Mouse (Mus musculus) limb, embryonic 14.5 days (tissue): Measurements from ENCODE around the gene Sema5a. TPM values are rescaled to one million over a fixed set of nuclear protein-coding genes. Genes with fewer than 3 reads are reported as not detected.

Experiments used
- ATAC-seq: fragments of 200-750 bp; cut with Nextera tagmentation; 2 replicates; pipeline ENCODE4 v1.8.0; 2017; ENCODE audit warnings: low read depth, moderate number of reproducible peaks, moderate TSS enrichment; ENCODE audit not compliant: low FRiP score
- DNase-seq: peaks from one replicate; pipeline ENCODE4 v3.0.0-alpha.2; 2015; ENCODE audit warnings: low spot score
- H3K27ac ChIP-seq: fragments of 300-500 bp; sonication (generic); replicated peaks from 2 replicates; pipeline ENCODE4 v1.5.1; 2014; ENCODE audit warnings: low read depth, mild to moderate bottlenecking, low read length, moderate library complexity, mixed read lengths
- H3K27me3 ChIP-seq: fragments of 300-500 bp; sonication (generic); 2 replicates; pipeline ENCODE4 v1.6.1; 2014; ENCODE audit warnings: low read length, mixed read lengths; ENCODE audit not compliant: control insufficient read depth, insufficient read depth
- H3K36me3 ChIP-seq: fragments of 300-500 bp; sonication (generic); 2 replicates; pipeline ENCODE4 v1.6.1; 2014; ENCODE audit warnings: mild to moderate bottlenecking, low read length, moderate library complexity, mixed read lengths; ENCODE audit not compliant: control insufficient read depth, insufficient read depth
- H3K4me1 ChIP-seq: fragments of 300-500 bp; sonication (generic); 2 replicates; pipeline ENCODE4 v1.6.1; 2014; ENCODE audit warnings: antibody characterized with exemption, low read length, mixed read lengths; ENCODE audit not compliant: control insufficient read depth, insufficient read depth
- H3K4me2 ChIP-seq: fragments of 300-500 bp; sonication (generic); replicated peaks from 2 replicates; pipeline ENCODE4 v1.6.1; 2014; ENCODE audit warnings: low read depth, mild to moderate bottlenecking, low read length, moderate library complexity; ENCODE audit not compliant: severe bottlenecking
- H3K4me3 ChIP-seq: fragments of 300-500 bp; sonication (generic); replicated peaks from 2 replicates; pipeline ENCODE4 v1.5.1; 2014; ENCODE audit warnings: low read length
- H3K9ac ChIP-seq: fragments of 300-500 bp; sonication (generic); 2 replicates; pipeline ENCODE4 v1.6.1; 2014; ENCODE audit warnings: mild to moderate bottlenecking, low read depth, low read length, moderate library complexity; ENCODE audit not compliant: severe bottlenecking
- H3K9me3 ChIP-seq: fragments of 300-500 bp; sonication (generic); 2 replicates; pipeline ENCODE4 v1.6.1; 2016; ENCODE audit warnings: low read length; ENCODE audit not compliant: control insufficient read depth
- POLR2A ChIP-seq: fragments of 200-500 bp; IDR thresholded peaks from 2 replicates; pipeline ENCODE4 v1.8.0; 2012; ENCODE audit warnings: inconsistent platforms, mild to moderate bottlenecking, moderate library complexity, borderline replicate concordance; ENCODE audit not compliant: insufficient read depth, insufficient read length; ENCODE audit errors: extremely low read depth
- WGBS: fragments of 180-500 bp; shearing (Covaris S2); extraction: QIAGEN DNeasy Blood & Tissue Kit; methylation state at CpG from one replicate; pipeline ENCODE4 v1.1.7; 2014; 5-methylcytosine and 5-hydroxymethylcytosine counted together
- polyA plus RNA-seq, 2 experiments: library from polyadenylated mRNA; depleted of rRNA in 1 of 2; stranded (reverse) in 1 of 2; unstranded in 1 of 2; fragments of >200 nt; fragmentation: Nextera tagmentation in 1 of 2; extraction: Ambion mirVana in 1 of 2; gene quantifications; 2 replicates each; pipeline versions ENCODE4 v1.2.1 to v1.2.3; 2012 to 2014

Gene Sema5a
- polyA plus RNA-seq, 2 experiments, result 33.0 to 36.6 TPM

DNA sequence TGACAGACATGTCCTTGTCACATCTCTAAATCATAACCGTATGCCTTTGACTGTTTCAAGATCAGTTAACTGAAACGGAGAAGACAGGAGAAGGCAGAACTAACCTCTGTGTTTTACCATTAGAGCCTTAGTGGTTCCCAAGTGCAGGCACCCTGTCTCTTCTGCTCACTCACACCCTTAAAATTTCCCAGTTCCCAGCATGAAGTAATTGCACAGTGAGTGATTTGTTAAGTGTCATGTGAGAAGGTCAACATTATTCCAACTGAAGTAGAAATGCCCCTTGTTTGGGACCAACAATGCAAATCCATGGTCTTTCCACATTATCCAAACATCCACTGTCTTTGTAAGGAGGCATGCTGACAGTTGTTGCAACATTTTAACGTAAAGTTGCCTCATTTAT lies 409.4 kb downstream of the Sema5a start:
- 34% methylated on average over 3 of the region's 3 CpGs for WGBS
- Histone ChIP-seq H3K4me1 (no peaks in the 10 kb centered on the region), H3K27ac (no peak overlapping the region), H3K27me3 (no peaks in the 10 kb centered on the region), H3K9ac (no peak overlapping the region), H3K4me3 (no peak overlapping the region), H3K4me2 (no peak overlapping the region), H3K36me3 (no peaks in the 10 kb centered on the region), H3K9me3 (no peaks in the 10 kb centered on the region)
- TF ChIP-seq POLR2A, result no peak
- ATAC-seq (no peak), DNase-seq (no peak)

- H3K27ac ChIP-seq, result no peak overlapping the region
- no peak for ATAC-seq
- WGBS, result 49% methylated on average over 4 of the region's 4 CpGs
Observed at GRCm38 (mm10) chr15:32656017-32656416, 411.4 kb downstream of the Sema5a start.

GRCm38 (mm10) chr15:32676446-32676845 lies 431.8 kb downstream of the Sema5a start:
- no peak overlapping the region for H3K9ac ChIP-seq
- 89% methylated on average over 1 of the region's 1 CpGs for WGBS
- H3K4me1 ChIP-seq, result no peaks in the 10 kb centered on the region
- H3K4me2 ChIP-seq, result no peak overlapping the region
- ATAC-seq, result no peak
- no peaks in the 10 kb centered on the region for H3K9me3 ChIP-seq
- H3K27me3 ChIP-seq, result no peaks in the 10 kb centered on the region
- peaks cover 19% of the 10 kb centered on the region for H3K36me3 ChIP-seq
- no peak overlapping the region for H3K4me3 ChIP-seq
- DNase-seq, result peak; percentile 26
- TF ChIP-seq POLR2A, result no peak
- no peak overlapping the region for H3K27ac ChIP-seq

More at GRCm38 (mm10) chr15:32656017-32656416, 411.4 kb downstream of the Sema5a start:
- TF ChIP-seq POLR2A, result no peak
- DNase-seq, result peak; percentile 59
- no peaks in the 10 kb centered on the region for H3K36me3 ChIP-seq
- no peak overlapping the region for H3K4me2 ChIP-seq
- H3K27me3 ChIP-seq, result no peaks in the 10 kb centered on the region
- no peaks in the 10 kb centered on the region for H3K9me3 ChIP-seq
- H3K4me1 ChIP-seq, result no peaks in the 10 kb centered on the region
- no peak overlapping the region for H3K9ac ChIP-seq
- no peak overlapping the region for H3K4me3 ChIP-seq

- DNase-seq, result no peak
Observed at GRCm38 (mm10) chr15:32685152-32685551, 440.5 kb downstream of the Sema5a start.

DNA sequence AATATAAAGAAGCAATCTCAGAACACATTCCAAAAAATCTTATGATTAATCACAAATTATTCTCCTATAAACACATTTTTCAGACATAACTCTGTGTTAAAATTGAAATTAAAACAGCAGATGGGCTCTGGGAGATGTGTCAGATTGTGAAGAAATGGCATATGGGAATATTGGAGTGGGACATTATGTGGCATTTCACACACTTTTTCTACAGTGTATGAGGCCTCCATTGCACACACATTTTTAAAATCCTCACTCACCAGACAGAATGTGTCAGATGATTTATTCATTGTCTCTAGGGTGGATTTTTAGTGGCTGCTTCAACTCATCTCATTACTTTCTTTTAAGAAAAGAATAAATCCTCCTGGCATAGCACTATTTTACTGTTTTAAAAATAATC lies 446.4 kb downstream of the Sema5a start:
- no peak overlapping the region for H3K4me3 ChIP-seq
- H3K4me2 ChIP-seq, result no peak overlapping the region
- ATAC-seq, result no peak
- no peak overlapping the region for H3K9ac ChIP-seq
- H3K4me1 ChIP-seq, result no peaks in the 10 kb centered on the region
- peaks cover 16% of the 10 kb centered on the region for H3K36me3 ChIP-seq
- DNase-seq, result no peak
- H3K27ac ChIP-seq, result no peak overlapping the region
- no peaks in the 10 kb centered on the region for H3K9me3 ChIP-seq
- TF ChIP-seq POLR2A, result no peak
- H3K27me3 ChIP-seq, result no peaks in the 10 kb centered on the region

More at GRCm38 (mm10) chr15:32685152-32685551, 440.5 kb downstream of the Sema5a start:
- ATAC-seq, result no peak
- 74% methylated on average over 4 of the region's 4 CpGs for WGBS
- Histone ChIP-seq H3K4me3 (no peak overlapping the region), H3K27ac (no peak overlapping the region), H3K9me3 (no peaks in the 10 kb centered on the region), H3K36me3 (peaks cover 24% of the 10 kb centered on the region), H3K27me3 (no peaks in the 10 kb centered on the region), H3K4me2 (no peak overlapping the region), H3K9ac (no peak overlapping the region), H3K4me1 (no peaks in the 10 kb centered on the region)
- no peak for TF ChIP-seq POLR2A

DNA sequence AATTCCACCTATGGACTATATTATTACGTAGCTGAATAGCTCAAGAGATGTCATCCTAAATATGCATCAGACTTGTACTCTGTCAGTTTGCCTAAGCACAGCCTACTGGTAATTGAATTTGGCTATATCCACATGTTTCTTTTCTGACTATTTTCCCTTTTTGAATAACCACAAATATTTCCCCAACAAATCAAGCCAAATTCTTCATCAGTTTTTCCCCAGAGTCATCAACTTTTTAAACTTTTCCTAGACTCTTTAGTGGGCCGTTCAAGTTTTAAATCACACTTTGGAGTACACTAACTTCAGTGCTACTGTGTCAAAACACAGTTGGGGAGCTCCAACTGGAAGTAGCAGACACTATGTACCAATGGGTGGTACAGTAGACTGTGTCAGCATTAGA lies 448.4 kb downstream of the Sema5a start:
- H3K9me3 ChIP-seq, result no peaks in the 10 kb centered on the region
- ATAC-seq, result no peak
- DNase-seq, result no peak

More for the DNA sequence above, 448.4 kb downstream of the Sema5a start:
- Histone ChIP-seq H3K27me3 (no peaks in the 10 kb centered on the region), H3K9ac (no peak overlapping the region), H3K4me2 (no peak overlapping the region), H3K36me3 (peaks cover 13% of the 10 kb centered on the region), H3K4me3 (no peak overlapping the region), H3K4me1 (no peaks in the 10 kb centered on the region), H3K27ac (no peak overlapping the region)
- 80% methylated on average over 2 of the region's 2 CpGs for WGBS
- TF ChIP-seq POLR2A, result no peak
